Mouse (Mus musculus) liver, embryonic 12.5 days (tissue): Measurements from ENCODE around the gene Grin3b. TPM values are rescaled to one million over a fixed set of nuclear protein-coding genes. Genes with fewer than 3 reads are reported as not detected.

Source experiments
- ATAC-seq: fragments of 200-750 bp; cut with Nextera tagmentation; 2 replicates; pipeline ENCODE4 v1.8.0; 2017; ENCODE audit warnings: moderate number of reproducible peaks, mild to moderate bottlenecking, moderate library complexity
- H3K27ac ChIP-seq: fragments of 300-500 bp; sonication (generic); 2 replicates; pipeline ENCODE4 v1.5.1; 2016; ENCODE audit warnings: mild to moderate bottlenecking
- H3K27me3 ChIP-seq: fragments of 300-500 bp; sonication (generic); replicated peaks from 2 replicates; pipeline ENCODE4 v1.6.1; 2016; ENCODE audit warnings: mild to moderate bottlenecking, moderate library complexity
- H3K36me3 ChIP-seq: fragments of 300-500 bp; sonication (generic); 2 replicates; pipeline ENCODE4 v1.6.1; 2016; ENCODE audit warnings: mild to moderate bottlenecking, moderate library complexity
- H3K4me1 ChIP-seq: fragments of 300-500 bp; sonication (generic); 2 replicates; pipeline ENCODE4 v1.6.1; 2016
- H3K4me2 ChIP-seq: fragments of 300-500 bp; sonication (generic); 2 replicates; pipeline ENCODE4 v1.6.1; 2016; ENCODE audit warnings: mild to moderate bottlenecking, moderate library complexity
- H3K4me3 ChIP-seq: fragments of 300-500 bp; sonication (generic); 2 replicates; pipeline ENCODE4 v1.5.1; 2016; ENCODE audit warnings: mild to moderate bottlenecking, moderate library complexity
- H3K9ac ChIP-seq: fragments of 300-500 bp; sonication (generic); 2 replicates; pipeline ENCODE4 v1.6.1; 2016; ENCODE audit warnings: mild to moderate bottlenecking, moderate library complexity
- H3K9me3 ChIP-seq: fragments of 300-500 bp; sonication (generic); replicated peaks from 2 replicates; pipeline ENCODE4 v1.6.1; 2016; ENCODE audit warnings: mild to moderate bottlenecking, moderate library complexity
- WGBS: fragments of 180-500 bp; shearing (Covaris S2); methylation state at CpG from one replicate; pipeline ENCODE4 v1.1.7; 2016; ENCODE audit not compliant: insufficient replicate concordance; 5-methylcytosine and 5-hydroxymethylcytosine counted together
- polyA plus RNA-seq: library from polyadenylated mRNA; unstranded; fragments of >200 nt; fragmentation: Nextera tagmentation; extraction: Ambion mirVana; gene quantifications from 2 replicates; pipeline ENCODE4 v1.2.1, GENCODE M21; 2016

Gene Grin3b
- polyA plus RNA-seq, 1 experiment from 2014 or later: 0.14 TPM

DNA sequence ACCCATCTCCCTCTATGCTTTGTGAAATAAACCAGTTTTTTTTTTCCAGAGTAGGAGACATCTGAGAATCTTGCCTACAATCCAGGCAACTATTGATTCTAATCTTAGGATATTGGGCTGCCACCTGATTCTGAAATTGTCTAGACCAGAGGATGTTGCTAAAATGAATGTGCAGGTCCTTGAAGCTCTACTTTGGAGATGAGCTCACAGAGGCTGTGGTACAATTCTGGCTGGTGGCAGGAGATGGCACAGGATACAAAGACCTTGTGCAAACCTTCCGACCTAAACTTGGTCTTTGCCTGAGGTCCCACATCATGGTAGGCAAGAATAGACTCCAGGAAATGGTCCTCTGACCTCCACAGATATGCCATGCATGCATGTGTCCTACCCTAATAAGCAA lies 25.1 kb downstream of the Grin3b start:
- Histone ChIP-seq H3K36me3 (peaks cover 70% of the 10 kb centered on the region), H3K4me2 (peak overlapping the region; percentile 92), H3K9ac (peak overlapping the region; percentile 87; the same call in 1 of the 2 replicates), H3K27me3 (peaks cover 6% of the 10 kb centered on the region; the same call in 1 of the 2 replicates), H3K27ac (peak overlapping the region; percentile 57; the same call in 1 of the 2 replicates), H3K4me3 (no peak overlapping the region), H3K9me3 (peaks cover 3% of the 10 kb centered on the region), H3K4me1 (peaks cover 64% of the 10 kb centered on the region)
- 44% methylated on average over 1 of the region's 1 CpGs for WGBS
- no peak for ATAC-seq

DNA sequence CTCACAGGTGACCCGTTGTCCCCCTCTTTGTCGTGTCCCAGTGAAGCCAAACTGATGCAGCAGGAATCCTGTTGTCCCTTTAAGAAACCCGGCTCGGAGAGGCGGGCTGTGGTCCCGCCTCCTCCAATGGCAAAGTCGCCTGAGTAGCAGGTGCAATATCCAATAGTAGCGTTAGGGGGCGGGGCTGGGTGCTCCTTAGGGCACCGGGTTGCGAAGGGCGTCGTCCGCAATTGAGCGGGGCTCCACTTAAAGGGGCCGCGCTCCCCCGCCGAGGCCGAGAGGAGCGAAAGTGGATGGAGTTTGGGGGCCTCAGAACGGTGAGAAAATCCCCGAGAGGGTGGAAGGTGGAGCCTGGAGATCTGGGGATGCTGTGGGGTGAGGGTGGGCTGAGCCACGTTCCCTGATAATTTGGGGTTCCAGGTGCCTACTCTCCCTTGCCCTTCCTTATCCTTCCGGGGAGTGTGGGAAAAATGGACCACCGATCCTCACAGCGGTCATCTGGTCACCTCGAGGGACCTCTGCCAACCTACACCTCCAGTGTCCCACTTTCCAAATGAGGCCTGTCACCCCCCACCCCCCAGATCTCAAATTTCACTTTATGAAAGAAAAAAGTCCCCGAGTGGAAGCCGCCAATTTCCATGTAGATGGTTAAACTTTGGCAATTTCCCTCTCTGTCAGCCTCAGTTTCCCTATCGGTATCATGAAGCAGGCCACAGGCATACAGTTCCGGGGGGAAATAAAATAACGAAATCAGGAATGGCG lies 25.9 kb downstream of the Grin3b start, which contains the start of gene Abca7:
Gene Abca7 (plus strand): TSS at position 223 of the 762 bp plus-strand sequence.
- Histone ChIP-seq H3K27ac (peak within 1 kb of the TSS; percentile 93), H3K27me3 (no peaks in the 10 kb centered on the region), H3K36me3 (peaks cover 70% of the 10 kb centered on the region), H3K9ac (peak within 1 kb of the TSS; percentile 87), H3K4me2 (peak within 1 kb of the TSS; percentile 92), H3K4me3 (peak within 1 kb of the TSS; percentile 75), H3K9me3 (peaks cover 3% of the 10 kb centered on the region), H3K4me1 (peaks cover 68% of the 10 kb centered on the region)
- WGBS: 0% methylated on average over 34 of the region's 34 CpGs
- peak; percentile 85 for ATAC-seq

DNA sequence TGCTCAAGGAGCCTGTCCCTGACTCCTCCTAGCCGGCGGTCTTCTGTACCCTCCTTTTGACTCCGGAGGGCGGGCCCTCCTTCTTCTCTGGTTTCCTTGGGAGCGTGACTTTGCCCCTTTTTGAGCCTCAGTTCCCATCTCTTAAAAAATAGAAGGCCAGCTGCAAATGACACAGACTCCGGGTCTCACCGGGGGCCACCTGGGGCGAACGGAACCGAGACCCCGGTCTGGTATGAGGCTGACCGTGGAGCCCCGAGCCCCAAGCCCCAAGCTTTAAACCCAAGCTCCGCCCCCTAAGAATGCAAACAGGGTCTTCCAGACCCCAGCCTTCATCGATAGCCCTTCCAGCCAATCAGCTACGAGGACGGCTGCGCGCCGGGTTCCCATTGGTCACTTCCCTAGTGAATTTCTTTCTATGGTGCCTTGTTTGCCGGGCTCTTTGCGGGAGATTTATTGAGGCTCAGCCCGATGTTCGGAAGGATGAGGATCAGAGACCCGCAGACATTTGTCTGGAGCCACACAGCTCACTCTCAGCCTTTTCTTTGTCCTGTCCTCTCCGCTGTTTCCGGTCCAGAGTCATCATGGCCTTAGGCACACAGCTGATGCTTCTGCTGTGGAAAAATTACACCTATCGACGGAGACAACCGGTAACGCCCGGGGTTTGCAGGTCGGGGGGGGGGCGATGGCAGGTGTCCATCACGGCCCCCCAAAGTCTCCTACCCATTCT lies 26.7 kb downstream of the Grin3b start:
- H3K9me3 ChIP-seq: no peaks in the 10 kb centered on the region
- H3K9ac ChIP-seq: peak overlapping the region; percentile 87
- H3K4me1 ChIP-seq: peaks cover 75% of the 10 kb centered on the region
- peaks cover 70% of the 10 kb centered on the region for H3K36me3 ChIP-seq
- 2% methylated on average over 35 of the region's 35 CpGs for WGBS
- peak; percentile 74 for ATAC-seq
- peak overlapping the region; percentile 75 for H3K4me3 ChIP-seq
- H3K27me3 ChIP-seq: peaks cover 4% of the 10 kb centered on the region
- H3K27ac ChIP-seq: peak overlapping the region; percentile 93
- H3K4me2 ChIP-seq: peak overlapping the region; percentile 92

DNA sequence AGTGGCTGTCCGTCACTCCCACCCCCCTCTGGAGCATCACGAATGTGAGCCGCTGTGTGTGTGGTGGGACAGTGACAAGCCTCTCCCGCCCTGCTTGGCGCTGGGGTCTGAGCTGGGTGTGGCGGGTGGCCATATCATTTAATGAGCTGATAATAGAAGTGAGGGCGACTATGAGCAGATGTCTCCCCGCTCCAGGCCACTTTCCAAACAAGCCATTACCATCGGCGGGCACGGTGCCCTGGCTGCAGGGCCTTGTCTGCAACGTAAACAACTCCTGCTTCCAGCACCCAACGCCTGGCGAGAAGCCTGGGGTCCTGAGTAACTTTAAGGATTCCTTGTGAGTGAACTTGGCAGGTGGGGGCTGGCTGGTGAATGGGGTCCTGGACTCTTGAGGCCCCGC lies 27.3 kb downstream of the Grin3b start:
- Histone ChIP-seq H3K4me3 (peak overlapping the region; percentile 75), H3K27ac (peak overlapping the region; percentile 93), H3K36me3 (peaks cover 70% of the 10 kb centered on the region), H3K9me3 (no peaks in the 10 kb centered on the region), H3K4me1 (peaks cover 82% of the 10 kb centered on the region), H3K9ac (peak overlapping the region; percentile 87), H3K4me2 (peak overlapping the region; percentile 92), H3K27me3 (peaks cover 6% of the 10 kb centered on the region)
- peak; percentile 31 for ATAC-seq
- WGBS: 17% methylated on average over 15 of the region's 15 CpGs

DNA sequence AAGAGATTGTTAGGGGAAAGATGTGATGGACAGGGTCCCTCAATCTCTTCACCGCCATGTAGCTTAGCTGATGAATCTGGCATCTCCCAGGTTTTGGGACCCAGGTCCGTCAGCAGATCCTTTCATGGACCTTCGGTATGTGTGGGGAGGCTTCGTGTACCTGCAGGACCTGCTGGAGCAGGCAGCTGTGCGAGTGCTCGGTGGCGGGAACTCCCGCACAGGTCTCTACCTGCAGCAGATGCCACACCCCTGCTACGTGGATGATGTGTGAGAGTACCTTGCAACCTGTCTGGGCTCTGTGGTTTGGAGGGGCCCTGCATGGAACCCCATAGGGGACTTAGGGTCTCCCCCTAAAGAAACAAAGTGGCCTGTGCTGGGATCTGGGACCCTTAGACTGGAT lies 31.4 kb downstream of the Grin3b start:
- Histone ChIP-seq H3K9ac (peak overlapping the region; percentile 39; the same call in 1 of the 2 replicates), H3K4me1 (peaks cover 75% of the 10 kb centered on the region), H3K27me3 (peaks cover 6% of the 10 kb centered on the region), H3K36me3 (peaks cover 82% of the 10 kb centered on the region), H3K9me3 (no peaks in the 10 kb centered on the region), H3K4me3 (no peak overlapping the region), H3K27ac (no peak overlapping the region), H3K4me2 (peak overlapping the region; percentile 12; the same call in 1 of the 2 replicates)
- 90% methylated on average over 9 of the region's 9 CpGs for WGBS
- no peak for ATAC-seq

DNA sequence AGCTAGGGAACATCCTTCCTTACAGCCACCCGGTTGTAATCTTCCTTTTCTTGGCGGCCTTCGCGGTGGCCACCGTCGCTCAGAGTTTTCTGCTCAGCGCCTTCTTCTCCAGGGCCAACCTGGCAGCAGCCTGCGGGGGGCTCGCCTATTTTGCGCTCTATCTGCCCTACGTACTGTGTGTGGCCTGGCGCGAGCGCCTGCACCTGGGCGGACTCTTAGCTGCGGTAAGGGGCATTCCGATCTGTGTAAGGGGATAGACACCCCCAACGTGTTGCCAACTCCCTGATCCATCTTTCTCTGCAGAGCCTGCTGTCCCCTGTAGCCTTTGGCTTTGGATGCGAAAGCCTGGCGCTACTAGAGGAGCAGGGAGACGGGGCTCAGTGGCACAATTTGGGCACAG lies 32.3 kb downstream of the Grin3b start:
- H3K9ac ChIP-seq: peak overlapping the region; percentile 39
- H3K27me3 ChIP-seq: peaks cover 6% of the 10 kb centered on the region
- H3K9me3 ChIP-seq: no peaks in the 10 kb centered on the region
- no peak for ATAC-seq
- H3K4me1 ChIP-seq: peaks cover 71% of the 10 kb centered on the region
- H3K27ac ChIP-seq: peak overlapping the region; percentile 72
- WGBS: 51% methylated on average over 21 of the region's 21 CpGs
- H3K4me3 ChIP-seq: no peak overlapping the region
- peak overlapping the region; percentile 43 for H3K4me2 ChIP-seq
- H3K36me3 ChIP-seq: peaks cover 90% of the 10 kb centered on the region

DNA sequence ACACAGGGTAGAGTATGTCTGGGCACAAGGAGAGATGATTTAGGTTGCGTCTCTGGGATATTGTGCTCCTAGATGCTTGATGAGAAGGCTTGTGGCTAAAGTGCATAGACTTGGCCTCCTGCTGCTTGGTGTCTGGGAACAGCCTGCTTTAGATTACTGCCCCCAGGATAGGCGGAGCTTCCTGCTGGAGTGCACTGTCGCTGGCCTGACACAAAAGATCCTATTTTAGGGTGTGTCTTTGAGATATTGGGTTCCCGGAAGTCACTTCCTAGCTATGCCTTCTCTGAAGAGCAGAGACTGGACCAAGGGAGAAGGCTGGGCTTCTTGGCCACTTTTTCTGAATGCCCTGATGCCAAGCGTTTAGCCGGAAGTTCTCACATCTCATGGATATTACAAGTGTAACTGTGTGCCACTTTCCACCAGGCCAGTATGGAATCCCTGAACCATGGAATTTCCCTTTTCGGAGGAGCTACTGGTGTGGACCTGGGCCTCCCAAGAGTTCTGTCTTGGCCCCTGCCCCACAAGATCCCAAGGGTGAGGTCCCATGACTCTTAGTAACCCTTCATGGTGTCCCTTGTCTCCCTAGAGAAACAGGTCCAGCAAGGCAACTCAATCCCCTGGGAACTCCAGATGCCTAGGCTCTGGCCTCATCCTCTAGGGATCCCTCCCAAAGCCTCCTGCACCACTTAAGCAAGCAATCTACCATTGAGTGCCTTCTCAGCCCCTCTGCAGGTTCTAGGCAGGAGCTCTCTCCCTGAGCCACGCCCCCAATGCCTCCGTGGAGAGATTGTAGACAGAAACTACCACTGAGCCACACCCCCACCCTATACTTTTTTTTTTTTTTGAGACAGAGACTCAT lies 33.1 kb downstream of the Grin3b start:
- peaks cover 91% of the 10 kb centered on the region for H3K36me3 ChIP-seq
- H3K4me2 ChIP-seq: peak overlapping the region; percentile 43
- 37% methylated on average over 9 of the region's 9 CpGs for WGBS
- peaks cover 63% of the 10 kb centered on the region for H3K4me1 ChIP-seq
- ATAC-seq: peak; percentile 57
- H3K9ac ChIP-seq: peak overlapping the region; percentile 39
- H3K27me3 ChIP-seq: peaks cover 6% of the 10 kb centered on the region
- no peaks in the 10 kb centered on the region for H3K9me3 ChIP-seq
- H3K27ac ChIP-seq: peak overlapping the region; percentile 72
- no peak overlapping the region for H3K4me3 ChIP-seq

DNA sequence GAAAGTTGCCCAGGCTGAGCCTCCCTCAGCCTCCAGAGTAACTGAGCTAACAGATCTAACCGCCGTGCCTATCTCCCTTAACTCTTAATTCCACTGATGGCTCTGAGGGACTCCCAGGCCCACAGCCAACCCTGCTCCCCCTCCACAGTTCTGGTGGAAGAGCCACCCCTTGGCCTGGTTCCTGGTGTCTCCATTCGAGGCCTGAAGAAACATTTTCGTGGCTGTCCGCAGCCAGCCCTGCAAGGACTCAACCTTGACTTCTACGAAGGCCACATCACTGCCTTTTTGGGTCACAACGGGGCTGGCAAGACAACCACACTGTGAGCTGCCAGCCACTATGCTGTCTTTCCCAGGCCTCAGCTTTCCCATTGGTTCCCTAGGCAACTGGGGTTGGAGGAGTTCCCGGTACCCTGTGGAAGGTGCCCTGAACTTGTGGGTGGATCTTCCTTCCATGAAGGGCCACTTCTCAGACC lies 33.8 kb downstream of the Grin3b start:
- peaks cover 91% of the 10 kb centered on the region for H3K36me3 ChIP-seq
- peaks cover 56% of the 10 kb centered on the region for H3K4me1 ChIP-seq
- 69% methylated on average over 8 of the region's 8 CpGs for WGBS
- H3K27ac ChIP-seq: peak overlapping the region; percentile 72
- H3K4me2 ChIP-seq: no peak overlapping the region; the same call in 1 of the 2 replicates
- no peaks in the 10 kb centered on the region for H3K9me3 ChIP-seq
- no peak overlapping the region for H3K4me3 ChIP-seq
- no peak; the same call in 1 of the 2 replicates for ATAC-seq
- H3K9ac ChIP-seq: peak overlapping the region; percentile 22; the same call in 1 of the 2 replicates
- H3K27me3 ChIP-seq: peaks cover 6% of the 10 kb centered on the region

DNA sequence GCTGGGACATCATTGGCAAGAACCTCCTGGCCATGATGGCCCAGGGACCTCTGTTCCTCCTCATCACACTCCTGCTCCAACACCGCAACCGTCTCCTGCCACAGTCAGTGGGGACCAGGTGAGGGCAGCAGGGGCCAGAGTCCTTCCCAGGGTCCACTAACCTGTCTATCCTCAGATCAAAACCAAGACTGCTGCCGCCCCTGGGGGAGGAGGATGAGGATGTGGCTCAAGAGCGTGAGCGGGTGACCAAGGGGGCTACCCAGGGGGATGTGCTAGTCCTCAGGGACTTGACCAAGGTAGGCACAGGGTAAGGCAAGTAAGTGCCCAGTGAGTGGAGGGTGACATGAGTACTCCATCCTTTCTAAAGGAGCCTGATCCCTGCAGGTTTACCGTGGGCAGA lies 41.2 kb downstream of the Grin3b start:
- Histone ChIP-seq H3K4me3 (no peak overlapping the region), H3K27ac (no peak overlapping the region), H3K9ac (no peak overlapping the region), H3K4me1 (peaks cover 29% of the 10 kb centered on the region), H3K9me3 (peaks cover 16% of the 10 kb centered on the region), H3K36me3 (peaks cover 94% of the 10 kb centered on the region), H3K4me2 (no peak overlapping the region), H3K27me3 (peaks cover 24% of the 10 kb centered on the region)
- 90% methylated on average over 6 of the region's 6 CpGs for WGBS
- no peak for ATAC-seq

DNA sequence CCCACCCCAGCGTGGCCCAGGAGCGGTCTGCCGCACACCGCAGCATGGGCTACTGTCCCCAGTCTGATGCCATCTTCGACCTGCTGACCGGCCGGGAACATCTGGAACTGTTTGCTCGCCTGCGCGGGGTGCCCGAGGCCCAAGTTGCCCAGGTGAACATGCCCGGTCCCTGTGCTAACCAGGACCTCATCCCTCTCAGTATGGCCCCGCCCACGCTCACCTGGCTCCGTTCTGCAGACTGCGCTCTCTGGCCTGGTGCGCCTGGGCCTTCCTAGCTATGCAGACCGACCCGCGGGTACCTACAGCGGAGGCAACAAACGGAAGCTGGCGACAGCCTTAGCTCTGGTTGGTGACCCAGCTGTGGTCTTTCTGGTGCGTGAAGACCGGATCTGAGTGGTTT lies 43.1 kb downstream of the Grin3b start:
- Histone ChIP-seq H3K36me3 (peaks cover 75% of the 10 kb centered on the region), H3K4me1 (peaks cover 45% of the 10 kb centered on the region), H3K9ac (no peak overlapping the region), H3K27ac (no peak overlapping the region), H3K4me2 (no peak overlapping the region), H3K4me3 (no peak overlapping the region), H3K9me3 (peaks cover 16% of the 10 kb centered on the region), H3K27me3 (peaks cover 24% of the 10 kb centered on the region)
- 64% methylated on average over 25 of the region's 25 CpGs for WGBS
- ATAC-seq: no peak
